Mouse (Mus musculus) forebrain, embryonic 15.5 days (tissue): ENCODE results near the gene Rtel1. TPM values are rescaled to one million over a fixed set of nuclear protein-coding genes. Genes with fewer than 3 reads are reported as not detected.

Source experiments
- ATAC-seq: fragments of 200-750 bp; cut with Nextera tagmentation; replicated peaks from 2 replicates; pipeline ENCODE4 v1.8.0; 2017; ENCODE audit warnings: mild to moderate bottlenecking, moderate TSS enrichment, moderate library complexity
- H3K27ac ChIP-seq: fragments of 300-500 bp; sonication (generic); replicated peaks from 2 replicates; pipeline ENCODE4 v1.5.1; 2015; ENCODE audit warnings: mild to moderate bottlenecking, inconsistent platforms
- H3K27me3 ChIP-seq: fragments of 300-500 bp; sonication (generic); 2 replicates; pipeline ENCODE4 v1.6.1; 2015; ENCODE audit warnings: inconsistent platforms
- H3K36me3 ChIP-seq: fragments of 300-500 bp; sonication (generic); 2 replicates; pipeline ENCODE4 v1.6.1; 2015; ENCODE audit warnings: mild to moderate bottlenecking, inconsistent platforms
- H3K4me1 ChIP-seq: fragments of 300-500 bp; sonication (generic); 2 replicates; pipeline ENCODE4 v1.6.1; 2015; ENCODE audit warnings: inconsistent platforms
- H3K4me2 ChIP-seq: fragments of 300-500 bp; sonication (generic); replicated peaks from 2 replicates; pipeline ENCODE4 v1.6.1; 2015; ENCODE audit warnings: mild to moderate bottlenecking, inconsistent platforms
- H3K4me3 ChIP-seq: fragments of 300-500 bp; sonication (generic); 2 replicates; pipeline ENCODE4 v1.5.1; 2015; ENCODE audit warnings: mild to moderate bottlenecking, inconsistent platforms
- H3K9ac ChIP-seq: fragments of 300-500 bp; sonication (generic); replicated peaks from 2 replicates; pipeline ENCODE4 v1.6.1; 2015; ENCODE audit warnings: mild to moderate bottlenecking, inconsistent platforms
- H3K9me3 ChIP-seq: fragments of 300-500 bp; sonication (generic); 2 replicates; pipeline ENCODE4 v1.6.1; 2016; ENCODE audit warnings: inconsistent platforms
- WGBS: fragments of 180-500 bp; shearing (Covaris S2); methylation state at CpG from one replicate; pipeline ENCODE4 v1.1.7; 2015; ENCODE audit warnings: mixed read lengths; 5-methylcytosine and 5-hydroxymethylcytosine counted together
- polyA plus RNA-seq: library from polyadenylated mRNA; unstranded; fragments of >200 nt; fragmentation: Nextera tagmentation; extraction: Ambion mirVana; gene quantifications from 2 replicates; pipeline ENCODE4 v1.2.1, GENCODE M21; 2015

Rtel1 gene
- polyA plus RNA-seq, 1 experiment from 2014 or later: 37.5 TPM

DNA sequence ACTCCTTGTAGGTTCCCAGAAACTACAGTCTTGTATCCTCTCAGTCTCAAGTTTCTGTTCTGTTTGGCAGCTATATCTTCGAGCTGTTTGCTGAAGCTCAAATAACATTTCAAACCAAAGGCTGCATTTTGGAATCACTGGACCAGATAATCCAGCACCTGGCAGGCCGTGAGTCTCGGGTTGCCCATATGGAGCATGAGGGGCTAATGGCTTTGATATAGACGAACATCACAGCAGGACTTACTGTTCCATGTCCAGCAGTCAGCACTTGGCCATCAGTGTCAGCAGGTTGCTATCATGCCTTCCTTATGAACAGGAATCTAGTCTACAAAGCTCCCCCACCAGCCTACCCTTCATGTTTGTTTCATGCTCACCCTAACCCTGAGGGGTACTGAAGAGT is 20.9 kb downstream of the Rtel1 start:
- Histone ChIP-seq H3K9me3 (no peaks in the 10 kb centered on the region), H3K27me3 (no peaks in the 10 kb centered on the region), H3K4me1 (no peaks in the 10 kb centered on the region), H3K4me3 (no peak overlapping the region), H3K27ac (no peak overlapping the region), H3K9ac (no peak overlapping the region), H3K4me2 (no peak overlapping the region), H3K36me3 (peaks cover 60% of the 10 kb centered on the region)
- 78% methylated on average over 4 of the region's 4 CpGs for WGBS
- no peak for ATAC-seq

DNA sequence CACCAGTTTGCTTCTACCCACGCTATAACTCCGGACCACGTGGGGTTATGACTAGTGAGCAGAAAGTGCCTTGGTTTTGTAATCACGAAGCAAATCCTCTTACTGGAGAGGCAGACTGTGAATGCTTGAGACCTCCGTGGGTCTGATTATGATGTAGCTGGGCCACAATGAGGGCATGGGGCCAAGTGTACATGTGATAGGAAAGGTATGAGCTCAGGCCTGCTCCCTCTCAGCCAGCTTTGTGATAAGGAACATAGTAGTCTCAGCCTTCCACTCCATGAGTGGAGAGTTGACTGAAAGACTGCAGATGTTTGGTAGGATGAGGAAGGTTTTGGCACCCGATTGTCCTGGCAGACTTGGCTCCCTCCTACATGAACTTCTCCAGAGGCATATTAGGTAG is 23.2 kb downstream of the Rtel1 start:
- no peak for ATAC-seq
- no peaks in the 10 kb centered on the region for H3K4me1 ChIP-seq
- H3K27me3 ChIP-seq: no peaks in the 10 kb centered on the region
- H3K9ac ChIP-seq: no peak overlapping the region
- H3K27ac ChIP-seq: no peak overlapping the region
- peaks cover 48% of the 10 kb centered on the region for H3K36me3 ChIP-seq
- H3K9me3 ChIP-seq: no peaks in the 10 kb centered on the region
- no peak overlapping the region for H3K4me2 ChIP-seq
- H3K4me3 ChIP-seq: no peak overlapping the region
- WGBS: 94% methylated on average over 6 of the region's 6 CpGs

DNA sequence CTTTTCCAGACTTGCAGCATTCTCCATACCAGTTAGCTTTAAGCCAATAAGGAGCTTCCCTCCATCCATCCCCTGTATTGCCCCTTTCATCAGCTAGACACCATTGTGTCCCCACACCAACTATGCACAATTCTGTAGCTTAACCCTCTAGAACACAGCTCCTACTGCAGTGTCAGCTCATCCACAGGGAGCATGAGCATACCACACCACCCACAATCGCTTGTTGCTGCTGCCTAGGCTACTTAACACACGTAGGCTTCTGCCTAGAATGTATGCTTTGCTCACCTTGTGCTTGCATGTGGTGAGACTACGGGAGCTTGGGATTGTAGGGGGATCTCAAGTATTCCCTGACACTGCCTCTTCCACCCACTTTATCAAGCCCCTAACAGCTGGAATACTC is 37.2 kb downstream of the Rtel1 start:
- no peak for ATAC-seq
- Histone ChIP-seq H3K36me3 (peaks cover 85% of the 10 kb centered on the region), H3K4me1 (no peaks in the 10 kb centered on the region), H3K27ac (no peak overlapping the region), H3K9ac (no peak overlapping the region), H3K27me3 (no peaks in the 10 kb centered on the region), H3K4me2 (no peak overlapping the region), H3K4me3 (no peak overlapping the region), H3K9me3 (no peaks in the 10 kb centered on the region)
- 79% methylated on average over 3 of the region's 3 CpGs for WGBS

DNA sequence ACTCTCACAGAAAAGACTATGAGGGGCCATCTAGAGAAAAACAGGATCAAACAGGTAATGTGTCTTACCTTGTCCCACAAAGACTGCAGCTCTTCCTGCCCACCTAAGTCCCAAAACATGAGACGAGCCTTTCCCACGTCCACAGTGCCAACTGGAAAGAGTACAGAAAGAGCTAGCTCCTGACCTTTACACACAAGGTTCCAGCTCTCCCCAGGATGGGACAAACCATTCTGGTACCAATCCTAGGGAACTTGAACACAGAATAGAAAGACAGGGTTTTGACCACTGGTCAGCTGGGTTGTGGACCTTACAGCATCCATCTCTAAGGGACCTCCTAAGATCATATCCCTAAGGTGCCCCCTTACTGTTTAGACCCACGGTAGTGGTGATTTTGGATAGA is 44.4 kb downstream of the Rtel1 start:
- ATAC-seq: no peak
- H3K36me3 ChIP-seq: peaks cover 41% of the 10 kb centered on the region
- WGBS: 85% methylated on average over 3 of the region's 3 CpGs
- peak overlapping the region; percentile 90 for H3K4me2 ChIP-seq
- H3K27ac ChIP-seq: no peak overlapping the region
- peaks cover 39% of the 10 kb centered on the region for H3K4me1 ChIP-seq
- peak overlapping the region; percentile 81 for H3K4me3 ChIP-seq
- H3K9me3 ChIP-seq: no peaks in the 10 kb centered on the region
- H3K27me3 ChIP-seq: no peaks in the 10 kb centered on the region
- H3K9ac ChIP-seq: peak overlapping the region; percentile 94; the same call in 1 of the 2 replicates

DNA sequence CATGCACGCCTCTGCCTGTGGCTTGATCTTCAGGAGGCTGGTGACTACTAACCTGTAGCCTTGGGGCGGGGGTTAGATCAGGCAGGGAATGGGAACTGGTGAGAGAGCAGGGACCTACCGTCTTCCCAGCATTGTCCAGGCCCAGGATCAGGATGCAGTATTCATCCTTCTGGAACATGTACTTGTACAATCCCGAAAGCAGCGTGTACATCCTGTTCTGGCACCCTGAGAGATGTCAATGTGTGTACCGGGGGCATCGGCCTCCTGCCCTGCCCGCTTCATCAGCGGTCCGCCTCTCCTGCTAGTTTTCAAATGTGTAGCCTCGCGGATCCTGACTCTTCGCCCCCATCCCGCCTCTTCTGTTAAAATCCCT is 44.9 kb downstream of the Rtel1 start:
- Histone ChIP-seq H3K27me3 (no peaks in the 10 kb centered on the region), H3K4me3 (peak overlapping the region; percentile 81), H3K27ac (peak overlapping the region; percentile 93), H3K9ac (peak overlapping the region; percentile 94), H3K4me2 (peak overlapping the region; percentile 90), H3K36me3 (peaks cover 40% of the 10 kb centered on the region), H3K9me3 (no peaks in the 10 kb centered on the region), H3K4me1 (peaks cover 44% of the 10 kb centered on the region)
- WGBS: 11% methylated on average over 14 of the region's 14 CpGs
- no peak; the same call in 1 of the 2 replicates for ATAC-seq

DNA sequence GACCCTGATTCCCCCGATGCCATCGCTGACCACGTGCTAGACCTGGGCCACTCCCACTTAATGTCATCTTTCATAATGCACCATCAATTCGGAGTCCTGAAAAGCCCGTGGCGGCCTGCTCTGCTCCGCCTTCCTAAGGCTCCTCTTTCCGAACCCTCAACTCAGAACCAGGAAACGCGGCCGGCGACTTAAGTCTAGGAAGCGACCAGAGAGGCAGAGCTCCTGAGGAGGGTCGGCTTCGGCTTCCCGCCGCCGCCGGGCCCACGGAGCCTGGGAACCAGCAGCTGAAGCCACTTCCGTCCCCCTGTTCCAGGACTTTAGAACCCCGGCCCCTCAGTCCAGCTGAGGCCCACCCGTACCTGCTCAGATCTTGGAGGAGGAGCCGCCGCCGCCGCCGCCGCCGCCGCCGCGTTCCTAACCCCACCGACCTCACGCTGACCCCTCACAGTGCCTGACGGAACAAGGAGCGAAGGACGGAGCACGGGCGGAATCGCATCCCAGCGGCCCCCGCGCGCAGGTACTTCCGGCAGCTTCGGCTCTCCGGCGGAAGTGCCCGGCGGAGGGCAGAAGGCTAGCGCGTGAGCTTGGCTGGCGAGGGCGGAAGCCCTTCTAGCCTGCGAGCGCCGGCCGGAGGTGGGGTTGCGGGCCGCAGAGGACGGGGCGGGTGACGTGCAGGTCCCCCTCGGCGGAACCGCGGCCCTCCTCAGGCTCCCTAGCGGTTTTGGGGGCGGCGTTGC is 45.5 kb downstream of the Rtel1 start, which contains the start of the genes Zgpat and Arfrp1:
Zgpat (plus strand) TSS at position 69 of the 737 bp plus-strand sequence.
Arfrp1 (minus strand) TSS at position 545 of the 737 bp plus-strand sequence.
- H3K27ac ChIP-seq: peak within 1 kb of the TSS; percentile 93
- H3K4me2 ChIP-seq: peak within 1 kb of the TSS; percentile 90
- H3K9me3 ChIP-seq: no peaks in the 10 kb centered on the region
- peaks cover 46% of the 10 kb centered on the region for H3K4me1 ChIP-seq
- WGBS: 1% methylated on average over 71 of the region's 71 CpGs
- H3K4me3 ChIP-seq: peak within 1 kb of the TSS; percentile 81
- peaks cover 40% of the 10 kb centered on the region for H3K36me3 ChIP-seq
- H3K9ac ChIP-seq: peak within 1 kb of the TSS; percentile 94
- peak; percentile 89 for ATAC-seq
- H3K27me3 ChIP-seq: no peaks in the 10 kb centered on the region

DNA sequence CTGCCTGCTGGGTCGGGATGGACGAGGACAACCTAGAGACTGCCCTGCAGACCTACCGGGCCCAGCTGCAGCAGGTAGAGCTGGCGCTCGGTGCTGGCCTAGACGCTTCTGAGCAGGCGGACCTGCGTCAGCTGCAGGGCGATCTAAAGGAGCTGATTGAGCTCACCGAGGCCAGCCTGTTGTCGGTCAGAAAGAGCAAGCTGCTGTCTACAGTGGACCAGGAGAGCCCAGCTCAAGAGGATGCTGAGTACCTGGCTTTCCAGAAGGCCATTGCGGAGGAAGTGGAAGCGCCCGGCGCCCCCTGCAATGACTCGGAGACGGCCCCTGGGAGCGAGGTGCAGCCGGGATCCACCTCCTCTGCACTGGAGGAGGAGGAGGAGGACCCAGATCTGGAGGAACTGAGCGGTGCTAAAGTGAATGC is 46.1 kb downstream of the Rtel1 start:
- no peaks in the 10 kb centered on the region for H3K27me3 ChIP-seq
- H3K4me3 ChIP-seq: peak overlapping the region; percentile 81
- H3K27ac ChIP-seq: peak overlapping the region; percentile 93
- H3K9ac ChIP-seq: peak overlapping the region; percentile 94
- peaks cover 46% of the 10 kb centered on the region for H3K4me1 ChIP-seq
- peak; percentile 69 for ATAC-seq
- no peaks in the 10 kb centered on the region for H3K9me3 ChIP-seq
- WGBS: 1% methylated on average over 20 of the region's 20 CpGs
- peaks cover 39% of the 10 kb centered on the region for H3K36me3 ChIP-seq
- H3K4me2 ChIP-seq: peak overlapping the region; percentile 90

DNA sequence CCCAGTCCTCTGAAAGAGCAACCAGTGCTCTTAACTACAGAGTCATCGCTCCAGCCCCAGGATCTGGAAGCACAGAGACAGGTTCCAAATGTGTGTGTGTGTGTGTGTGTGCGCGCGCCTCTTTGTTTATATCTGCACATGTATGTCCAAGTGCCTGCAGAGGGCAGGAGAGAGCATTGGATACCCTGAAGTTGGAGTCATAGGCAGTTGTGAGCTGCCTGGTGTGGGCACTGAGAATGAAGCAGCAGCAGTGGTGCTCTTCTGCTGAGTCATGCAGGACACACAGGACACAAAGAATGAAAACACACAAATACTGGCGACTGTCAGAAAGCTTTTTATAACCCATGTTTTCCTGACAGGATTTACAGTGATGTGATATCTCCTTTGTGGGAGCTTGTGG is 50.5 kb downstream of the Rtel1 start:
- Histone ChIP-seq H3K36me3 (peaks cover 16% of the 10 kb centered on the region; the same call in 1 of the 2 replicates), H3K4me3 (no peak overlapping the region), H3K27ac (no peak overlapping the region), H3K4me1 (peaks cover 35% of the 10 kb centered on the region), H3K4me2 (no peak overlapping the region), H3K9me3 (no peaks in the 10 kb centered on the region), H3K27me3 (no peaks in the 10 kb centered on the region), H3K9ac (no peak overlapping the region)
- ATAC-seq: no peak
- WGBS: 96% methylated on average over 5 of the region's 5 CpGs

DNA sequence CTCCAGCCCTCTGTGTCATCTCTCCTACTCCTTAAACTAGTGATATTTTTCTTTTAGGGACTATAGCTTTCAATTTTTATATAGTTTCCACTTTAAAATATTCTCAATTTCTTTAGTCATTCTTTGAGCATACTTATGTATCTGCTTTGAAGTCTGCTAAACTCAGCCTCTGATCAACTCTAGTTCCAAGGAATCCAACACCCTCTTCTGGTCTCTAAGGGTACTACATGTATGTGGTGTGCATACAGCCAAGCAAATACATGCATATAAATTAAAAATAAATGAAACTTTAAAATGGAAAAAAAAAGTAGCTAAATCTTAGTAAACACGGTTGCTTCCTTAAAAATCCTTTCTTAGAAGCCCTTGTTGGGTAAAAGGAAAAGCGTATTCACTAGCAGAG is 56.2 kb downstream of the Rtel1 start:
- no peak overlapping the region for H3K27ac ChIP-seq
- WGBS: 95% methylated on average over 2 of the region's 2 CpGs
- H3K4me3 ChIP-seq: no peak overlapping the region
- no peaks in the 10 kb centered on the region for H3K27me3 ChIP-seq
- no peak overlapping the region for H3K4me2 ChIP-seq
- H3K9me3 ChIP-seq: no peaks in the 10 kb centered on the region
- H3K9ac ChIP-seq: no peak overlapping the region
- no peaks in the 10 kb centered on the region for H3K4me1 ChIP-seq
- peaks cover 26% of the 10 kb centered on the region for H3K36me3 ChIP-seq
- no peak for ATAC-seq

DNA sequence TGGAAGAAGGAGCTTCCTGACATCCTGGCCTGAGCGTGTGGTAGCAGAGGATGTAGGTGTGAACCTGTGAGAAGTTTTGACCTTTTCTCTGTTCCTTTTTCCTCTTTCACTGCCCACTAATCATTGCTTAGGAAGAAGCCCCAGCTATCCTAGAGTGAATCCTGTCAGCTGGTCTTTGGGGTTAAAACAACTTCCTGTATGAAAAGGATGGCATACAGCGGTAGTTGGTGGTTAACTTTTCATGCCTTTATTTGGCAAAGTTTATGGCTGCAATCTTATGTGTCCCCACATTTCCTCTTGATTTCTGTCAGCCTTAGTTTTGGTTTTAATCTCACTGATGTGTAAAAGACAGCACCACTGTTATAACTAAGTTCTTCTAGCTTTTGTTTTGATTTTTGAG is 57.7 kb downstream of the Rtel1 start:
- Histone ChIP-seq H3K27me3 (no peaks in the 10 kb centered on the region), H3K9me3 (no peaks in the 10 kb centered on the region), H3K4me2 (no peak overlapping the region), H3K4me3 (no peak overlapping the region), H3K9ac (no peak overlapping the region), H3K4me1 (no peaks in the 10 kb centered on the region), H3K27ac (no peak overlapping the region), H3K36me3 (peaks cover 37% of the 10 kb centered on the region)
- ATAC-seq: no peak
- 96% methylated on average over 2 of the region's 2 CpGs for WGBS

DNA sequence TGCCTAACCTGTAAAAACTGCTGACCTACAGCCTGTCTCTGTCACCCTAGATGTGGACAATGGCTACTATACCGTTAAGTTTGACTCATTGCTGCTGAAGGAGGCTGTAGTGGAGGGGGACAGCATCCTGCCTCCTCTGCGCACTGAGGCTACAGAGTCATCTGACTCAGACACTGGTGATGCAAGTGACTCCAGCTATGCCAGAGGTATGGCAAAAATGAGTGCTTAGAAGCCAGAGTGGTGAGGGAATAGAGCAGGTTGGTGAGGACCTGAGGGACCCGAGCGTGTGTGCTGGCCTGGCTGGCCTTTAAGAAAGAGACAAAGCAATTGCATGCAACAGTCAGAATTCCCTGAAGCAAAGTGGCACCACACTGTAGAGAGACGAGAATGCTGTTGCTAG is 59.2 kb downstream of the Rtel1 start:
- Histone ChIP-seq H3K4me3 (no peak overlapping the region), H3K36me3 (peaks cover 51% of the 10 kb centered on the region), H3K4me1 (no peaks in the 10 kb centered on the region), H3K9ac (no peak overlapping the region), H3K27me3 (no peaks in the 10 kb centered on the region), H3K27ac (no peak overlapping the region), H3K4me2 (no peak overlapping the region), H3K9me3 (no peaks in the 10 kb centered on the region)
- ATAC-seq: no peak
- 91% methylated on average over 5 of the region's 5 CpGs for WGBS

DNA sequence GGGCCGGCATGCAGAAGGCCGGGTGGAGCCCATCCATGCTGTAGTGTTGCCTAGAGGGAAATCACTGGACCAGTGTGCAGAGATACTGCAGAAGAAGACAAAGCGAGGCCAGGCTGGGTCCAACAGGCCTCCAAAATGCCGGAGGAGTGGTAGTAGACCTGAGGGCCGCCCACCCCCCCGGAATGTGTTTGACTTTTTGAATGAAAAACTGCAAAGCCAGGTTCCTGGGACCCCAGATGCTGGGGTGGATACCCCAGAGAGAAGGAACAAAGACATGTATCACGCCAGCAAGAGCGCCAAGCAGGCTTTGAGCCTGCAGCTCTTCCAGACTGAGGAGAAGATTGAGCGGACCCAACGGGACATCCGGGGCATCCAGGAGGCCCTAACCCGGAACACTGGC is 60.2 kb downstream of the Rtel1 start, which contains the start of gene Lime1:
Lime1 (plus strand) TSS at position 301 of the 400 bp plus-strand sequence.
- H3K36me3 ChIP-seq: peaks cover 57% of the 10 kb centered on the region
- ATAC-seq: no peak

DNA sequence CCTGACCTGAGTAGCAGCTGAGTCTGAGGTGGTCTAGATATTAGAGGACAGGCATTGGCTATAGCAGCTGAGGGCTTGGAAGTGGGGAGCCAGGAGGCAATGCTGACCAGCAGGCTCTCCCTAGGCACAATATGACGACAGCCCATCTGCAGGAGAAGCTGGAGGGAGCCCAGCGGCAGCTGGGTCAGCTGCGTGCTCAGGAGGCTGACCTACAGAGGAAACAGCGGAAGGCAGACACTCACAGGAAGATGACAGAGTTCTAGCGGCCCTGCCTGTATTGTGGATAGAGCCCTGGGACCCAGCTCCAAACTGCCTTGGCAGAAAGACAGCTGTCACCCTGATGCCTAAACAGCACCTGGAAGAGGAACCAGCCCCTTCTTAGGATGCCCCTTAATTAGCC is 60.7 kb downstream of the Rtel1 start:
- WGBS: 91% methylated on average over 5 of the region's 5 CpGs
- Histone ChIP-seq H3K27ac (no peak overlapping the region), H3K9me3 (no peaks in the 10 kb centered on the region), H3K4me1 (no peaks in the 10 kb centered on the region), H3K4me3 (no peak overlapping the region), H3K4me2 (no peak overlapping the region), H3K9ac (no peak overlapping the region), H3K36me3 (peaks cover 57% of the 10 kb centered on the region), H3K27me3 (no peaks in the 10 kb centered on the region)
- ATAC-seq: no peak

More for the DNA sequence above, 60.2 kb downstream of the Rtel1 start, which contains the start of gene Lime1:
- WGBS: 95% methylated on average over 12 of the region's 12 CpGs
- no peaks in the 10 kb centered on the region for H3K4me1 ChIP-seq
- no peak within 1 kb of the TSS for H3K27ac ChIP-seq
- H3K9me3 ChIP-seq: no peaks in the 10 kb centered on the region
- no peaks in the 10 kb centered on the region for H3K27me3 ChIP-seq
- no peak within 1 kb of the TSS for H3K4me2 ChIP-seq
- H3K9ac ChIP-seq: no peak within 1 kb of the TSS
- H3K4me3 ChIP-seq: no peak within 1 kb of the TSS
